Mouse (Mus musculus) lung, embryonic 16.5 days (tissue): ENCODE data around the gene Foxi2. TPM values are rescaled to one million over a fixed set of nuclear protein-coding genes. Genes with fewer than 3 reads are reported as not detected.
A peak's percentile ranks its signal among the peaks of the same experiment; 100 is the strongest.

Source experiments
- ATAC-seq: fragments of 200-750 bp; cut with Nextera tagmentation; 2 replicates; pipeline ENCODE4 v1.8.0; 2017; ENCODE audit warnings: low read depth, mild to moderate bottlenecking, moderate library complexity
- H3K27ac ChIP-seq: fragments of 300-500 bp; sonication (generic); 2 replicates; pipeline ENCODE4 v1.5.1; 2014; ENCODE audit warnings: mild to moderate bottlenecking, control low read depth, low read length
- H3K27me3 ChIP-seq: fragments of 300-500 bp; sonication (generic); 2 replicates; pipeline ENCODE4 v1.6.1; 2014; ENCODE audit warnings: low read depth, low read length, mixed read lengths; ENCODE audit not compliant: control insufficient read depth, insufficient read depth
- H3K36me3 ChIP-seq: fragments of 300-500 bp; sonication (generic); 2 replicates; pipeline ENCODE4 v1.6.1; 2014; ENCODE audit warnings: low read length; ENCODE audit not compliant: control insufficient read depth, insufficient read depth
- H3K4me1 ChIP-seq: fragments of 300-500 bp; sonication (generic); replicated peaks from 2 replicates; pipeline ENCODE4 v1.6.1; 2014; ENCODE audit warnings: low read length, mixed read lengths; ENCODE audit not compliant: control insufficient read depth, insufficient read depth
- H3K4me2 ChIP-seq: fragments of 300-500 bp; sonication (generic); 2 replicates; pipeline ENCODE4 v1.6.1; 2014; ENCODE audit warnings: low read depth, low read length, control low read depth
- H3K4me3 ChIP-seq: fragments of 300-500 bp; sonication (generic); 2 replicates; pipeline ENCODE4 v1.5.1; 2014; ENCODE audit warnings: mild to moderate bottlenecking, low read length, control low read depth
- H3K9ac ChIP-seq: fragments of 300-500 bp; sonication (generic); 2 replicates; pipeline ENCODE4 v1.6.1; 2014; ENCODE audit warnings: low read length, control low read depth
- H3K9me3 ChIP-seq: fragments of 300-500 bp; sonication (generic); 2 replicates; pipeline ENCODE4 v1.6.1; 2016; ENCODE audit warnings: low read length; ENCODE audit not compliant: control insufficient read depth
- WGBS: fragments of 180-500 bp; shearing (Covaris S2); extraction: QIAGEN DNeasy Blood & Tissue Kit; methylation state at CpG from one replicate; pipeline ENCODE4 v1.1.7; 2014; 5-methylcytosine and 5-hydroxymethylcytosine counted together
- polyA plus RNA-seq: library from polyadenylated mRNA; unstranded; fragments of >200 nt; fragmentation: Nextera tagmentation; extraction: Ambion mirVana; gene quantifications from 2 replicates; pipeline ENCODE4 v1.2.1, GENCODE M21; 2015

Foxi2 gene
- not detected in 2 replicates for polyA plus RNA-seq

DNA sequence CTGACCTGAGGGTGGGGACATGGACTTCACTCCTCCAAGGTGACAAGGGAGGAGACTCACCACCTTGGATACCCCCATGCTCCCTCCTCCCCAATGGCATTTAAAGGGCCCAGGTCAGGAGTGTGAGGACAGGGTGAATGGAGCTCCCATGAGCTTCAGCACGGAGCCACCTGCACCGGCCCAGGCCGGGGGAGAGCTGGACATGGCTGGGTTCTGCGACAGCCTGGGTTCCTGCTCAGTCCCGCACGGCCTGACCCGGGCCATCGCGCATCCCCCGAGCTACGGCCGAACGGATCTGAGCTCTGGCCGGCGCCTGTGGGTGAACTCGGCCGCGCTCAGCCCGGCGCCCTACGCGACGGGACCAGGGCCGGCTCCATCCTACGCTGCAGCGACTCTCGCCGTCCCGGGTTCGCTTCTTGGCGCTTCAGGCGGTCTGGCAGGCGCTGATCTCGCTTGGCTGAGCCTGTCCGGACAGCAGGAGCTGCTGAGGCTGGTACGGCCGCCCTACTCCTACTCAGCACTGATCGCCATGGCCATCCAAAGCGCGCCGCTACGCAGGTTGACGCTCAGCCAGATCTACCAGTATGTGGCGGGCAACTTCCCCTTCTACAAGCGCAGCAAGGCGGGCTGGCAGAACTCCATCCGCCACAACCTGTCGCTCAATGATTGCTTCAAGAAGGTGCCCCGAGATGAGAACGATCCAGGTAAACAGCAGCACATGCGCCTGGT, at the start of gene Foxi2:
Gene Foxi2, plus strand, starts transcription at position 72 of the 729 bp plus-strand sequence.
- WGBS: 2% methylated on average over 50 of the region's 51 CpGs
- no peak for ATAC-seq
- Histone ChIP-seq H3K27me3 (peaks cover 39% of the 10 kb centered on the region), H3K9ac (no peak within 1 kb of the TSS), H3K27ac (no peak within 1 kb of the TSS), H3K36me3 (no peaks in the 10 kb centered on the region), H3K4me2 (no peak within 1 kb of the TSS), H3K4me1 (no peaks in the 10 kb centered on the region), H3K9me3 (no peaks in the 10 kb centered on the region), H3K4me3 (0 out of 2 replicates have a peak within 1 kb of the TSS, but pooled peaks have one; percentile 2)

DNA sequence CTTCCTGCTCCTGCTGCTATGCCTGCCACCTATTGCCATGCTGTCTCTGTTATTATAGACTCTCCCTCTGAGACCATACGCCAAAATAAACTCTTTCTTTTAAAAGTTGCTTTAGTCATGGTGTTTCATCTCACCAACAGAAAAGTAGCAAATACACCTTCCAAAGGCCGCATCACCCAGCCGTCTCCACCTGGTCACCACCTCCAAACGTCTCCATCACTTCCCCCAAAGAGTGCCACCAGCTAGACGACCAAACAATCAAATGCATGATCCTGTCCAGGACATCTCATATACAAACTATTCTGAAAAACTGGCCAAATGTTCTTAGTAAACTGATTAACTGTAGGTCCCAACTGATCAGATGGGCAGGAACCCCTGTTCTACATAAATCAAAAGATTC, 45.5 kb upstream of the Foxi2 start:
- Histone ChIP-seq H3K36me3 (no peaks in the 10 kb centered on the region), H3K9ac (no peak overlapping the region), H3K4me3 (no peak overlapping the region), H3K4me2 (no peak overlapping the region), H3K9me3 (no peaks in the 10 kb centered on the region), H3K4me1 (no peaks in the 10 kb centered on the region), H3K27me3 (no peaks in the 10 kb centered on the region), H3K27ac (no peak overlapping the region)
- ATAC-seq: no peak
- WGBS: 84% methylated on average over 5 of the region's 5 CpGs

DNA sequence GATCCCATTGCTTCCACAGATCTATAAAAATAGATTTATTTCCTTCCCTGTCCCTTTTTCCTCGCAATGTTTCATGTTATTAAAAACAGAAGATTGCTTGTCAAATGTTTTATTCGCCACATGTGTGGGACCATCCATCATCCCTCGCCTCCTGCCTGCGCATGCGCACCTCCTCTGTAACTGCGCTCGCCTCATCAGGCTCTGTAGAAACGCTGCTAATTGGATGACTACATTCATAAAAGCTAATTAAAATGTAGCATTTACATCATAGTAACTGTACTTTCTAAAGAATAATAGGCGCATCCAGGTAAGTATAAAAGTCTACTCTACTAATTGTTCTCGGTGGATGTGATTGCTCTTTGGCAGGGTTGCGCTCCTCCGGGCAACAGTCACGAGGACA, 34.1 kb upstream of the Foxi2 start:
- H3K27me3 ChIP-seq: no peaks in the 10 kb centered on the region
- H3K9ac ChIP-seq: no peak overlapping the region
- no peaks in the 10 kb centered on the region for H3K4me1 ChIP-seq
- no peak overlapping the region for H3K4me2 ChIP-seq
- no peak overlapping the region for H3K27ac ChIP-seq
- WGBS: 86% methylated on average over 13 of the region's 13 CpGs
- ATAC-seq: no peak
- H3K4me3 ChIP-seq: no peak overlapping the region
- H3K36me3 ChIP-seq: no peaks in the 10 kb centered on the region
- H3K9me3 ChIP-seq: no peaks in the 10 kb centered on the region

DNA sequence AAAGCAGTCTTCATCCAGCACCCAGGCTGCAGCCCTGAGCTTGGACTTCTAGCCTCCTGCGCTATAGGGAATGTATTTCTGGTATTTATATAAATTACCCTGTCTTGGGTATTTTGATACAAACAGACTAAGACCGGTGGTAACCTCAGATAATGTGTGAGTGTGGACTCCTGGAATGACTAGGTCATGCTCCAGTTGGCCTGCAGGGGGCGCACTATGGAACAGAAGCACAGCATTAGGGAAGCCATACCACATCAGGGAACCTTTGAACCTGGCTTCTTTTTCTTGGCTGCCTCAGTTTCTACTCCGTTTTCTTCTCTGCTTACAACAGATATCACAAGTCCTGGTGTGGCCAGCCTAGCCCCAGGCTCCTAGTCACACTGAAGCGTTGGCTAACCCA, 33.2 kb upstream of the Foxi2 start:
- Histone ChIP-seq H3K4me1 (no peaks in the 10 kb centered on the region), H3K36me3 (no peaks in the 10 kb centered on the region), H3K4me3 (no peak overlapping the region), H3K27me3 (no peaks in the 10 kb centered on the region), H3K4me2 (no peak overlapping the region), H3K27ac (no peak overlapping the region), H3K9ac (no peak overlapping the region), H3K9me3 (no peaks in the 10 kb centered on the region)
- WGBS: 60% methylated on average over 5 of the region's 5 CpGs
- ATAC-seq: no peak

DNA sequence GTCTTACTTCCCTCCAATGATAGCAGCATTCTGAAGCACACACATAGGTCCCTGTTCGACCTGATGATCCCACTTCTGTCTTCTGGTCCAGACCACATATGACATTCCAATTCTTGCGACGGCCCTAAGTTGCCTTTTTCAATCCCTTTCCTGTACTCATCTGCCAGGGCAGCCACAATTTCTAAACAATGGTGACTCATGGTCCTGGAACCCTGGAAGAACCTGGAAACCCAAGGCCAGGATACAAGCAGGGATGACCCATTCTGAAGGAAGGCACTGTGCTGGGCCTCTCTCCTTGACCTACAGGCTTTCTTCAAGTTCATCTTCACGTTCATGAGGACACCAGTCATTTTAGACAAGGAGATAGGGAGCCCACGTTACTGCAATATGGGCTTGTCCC, 31.8 kb upstream of the Foxi2 start:
- Histone ChIP-seq H3K36me3 (no peaks in the 10 kb centered on the region), H3K9me3 (no peaks in the 10 kb centered on the region), H3K27ac (no peak overlapping the region), H3K9ac (no peak overlapping the region), H3K4me1 (no peaks in the 10 kb centered on the region), H3K27me3 (no peaks in the 10 kb centered on the region), H3K4me3 (no peak overlapping the region), H3K4me2 (no peak overlapping the region)
- 82% methylated on average over 5 of the region's 5 CpGs for WGBS
- ATAC-seq: no peak

DNA sequence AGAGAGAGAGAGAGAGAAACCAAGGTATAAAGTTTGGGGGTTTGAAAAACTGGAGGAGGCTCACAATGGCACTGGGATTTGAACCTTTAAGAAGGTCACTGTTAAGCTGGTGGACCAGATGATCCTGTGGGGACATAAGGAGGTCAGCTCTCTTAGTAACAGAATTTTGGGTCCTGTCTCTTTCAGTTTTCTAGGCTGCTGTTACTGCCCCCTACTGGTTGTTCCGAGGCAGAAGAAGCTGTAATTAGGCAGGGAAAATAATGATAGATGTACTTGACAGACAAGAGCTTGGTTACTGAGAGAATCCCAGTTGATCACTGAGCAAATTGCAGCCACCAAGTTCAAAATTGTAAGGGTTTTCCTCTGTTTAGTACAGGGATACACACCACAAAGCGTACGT, 21.1 kb upstream of the Foxi2 start:
- no peak overlapping the region for H3K4me3 ChIP-seq
- no peak for ATAC-seq
- no peak overlapping the region for H3K4me2 ChIP-seq
- no peak overlapping the region for H3K9ac ChIP-seq
- no peaks in the 10 kb centered on the region for H3K4me1 ChIP-seq
- H3K36me3 ChIP-seq: no peaks in the 10 kb centered on the region
- 61% methylated on average over 3 of the region's 3 CpGs for WGBS
- no peaks in the 10 kb centered on the region for H3K9me3 ChIP-seq
- no peak overlapping the region for H3K27ac ChIP-seq
- H3K27me3 ChIP-seq: no peaks in the 10 kb centered on the region; the same call in 1 of the 2 replicates

DNA sequence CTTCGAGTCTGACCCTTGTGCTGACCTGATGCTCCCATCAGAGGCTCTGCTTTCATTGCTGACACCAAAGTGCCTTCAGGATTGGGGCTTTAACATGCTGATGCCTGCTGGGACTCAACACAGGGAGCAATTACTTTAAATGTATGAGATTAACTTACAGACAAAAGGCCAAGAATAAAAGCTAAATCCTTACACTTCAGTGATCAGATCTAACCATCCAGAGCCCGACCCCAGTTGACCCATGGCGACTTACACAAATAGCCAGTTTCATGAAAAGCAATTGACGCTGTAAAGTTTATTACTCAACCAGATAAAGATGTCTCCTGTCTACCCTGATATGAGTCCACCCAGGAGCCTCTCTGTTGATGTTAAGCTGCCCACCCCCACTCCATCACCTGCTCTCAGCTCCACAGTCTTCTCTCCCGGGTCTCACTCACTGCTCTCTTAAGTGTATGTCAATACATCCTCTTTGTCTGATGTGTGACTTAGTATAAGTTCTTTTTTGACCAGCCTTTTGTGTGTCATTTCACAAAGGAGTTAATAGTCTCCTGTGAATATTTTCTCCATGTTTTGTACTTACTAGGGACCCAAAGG, 17.1 kb upstream of the Foxi2 start:
- H3K27me3 ChIP-seq: no peaks in the 10 kb centered on the region; the same call in 1 of the 2 replicates
- no peaks in the 10 kb centered on the region for H3K9me3 ChIP-seq
- no peak for ATAC-seq
- H3K4me3 ChIP-seq: no peak overlapping the region
- H3K4me2 ChIP-seq: no peak overlapping the region
- no peak overlapping the region for H3K27ac ChIP-seq
- H3K36me3 ChIP-seq: no peaks in the 10 kb centered on the region
- H3K9ac ChIP-seq: no peak overlapping the region
- no peaks in the 10 kb centered on the region for H3K4me1 ChIP-seq
- 19% methylated on average over 5 of the region's 5 CpGs for WGBS

DNA sequence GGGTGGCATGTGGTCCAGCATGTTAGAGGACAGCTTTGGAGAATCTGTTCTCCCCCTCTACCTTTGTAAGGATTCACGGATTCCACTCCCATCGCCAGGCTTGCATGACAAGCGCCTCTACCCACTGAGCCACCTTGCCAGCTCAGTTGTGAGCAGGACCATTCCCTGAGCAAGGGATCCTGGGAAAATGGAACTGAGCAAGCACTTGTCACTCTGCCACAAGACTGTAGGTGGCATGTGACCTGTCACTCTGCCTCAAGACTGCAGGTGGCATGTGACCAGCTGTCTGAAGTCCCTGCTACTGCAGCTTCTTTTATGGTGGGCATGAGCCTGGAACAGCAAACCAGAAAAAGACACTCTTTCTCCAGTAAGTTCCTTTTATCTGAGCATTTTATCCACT, 15.7 kb upstream of the Foxi2 start:
- Histone ChIP-seq H3K9me3 (no peaks in the 10 kb centered on the region), H3K27ac (no peak overlapping the region), H3K4me1 (no peaks in the 10 kb centered on the region), H3K36me3 (no peaks in the 10 kb centered on the region), H3K27me3 (no peaks in the 10 kb centered on the region; the same call in 1 of the 2 replicates), H3K4me3 (no peak overlapping the region), H3K4me2 (no peak overlapping the region), H3K9ac (no peak overlapping the region)
- ATAC-seq: no peak
- WGBS: 78% methylated on average over 3 of the region's 3 CpGs

DNA sequence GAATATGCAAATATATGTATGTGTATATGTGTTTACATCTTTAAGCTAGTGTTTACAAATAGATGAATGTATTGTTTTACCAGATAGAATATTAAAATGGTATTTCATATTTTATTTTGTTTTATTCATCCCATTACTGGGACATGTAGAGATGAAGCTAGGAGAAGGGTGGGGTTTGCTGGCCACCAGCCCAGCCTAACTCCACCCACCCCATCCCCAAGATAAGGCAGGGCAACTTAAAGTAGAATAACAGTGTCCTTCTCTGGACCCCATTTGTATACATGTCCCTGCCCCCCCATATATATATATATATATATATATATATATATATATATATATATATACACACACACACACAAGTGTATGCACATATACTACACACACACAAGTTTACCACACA, 14.9 kb upstream of the Foxi2 start:
- Histone ChIP-seq H3K4me3 (no peak overlapping the region), H3K27me3 (no peaks in the 10 kb centered on the region; the same call in 1 of the 2 replicates), H3K4me2 (no peak overlapping the region), H3K4me1 (no peaks in the 10 kb centered on the region), H3K9me3 (no peaks in the 10 kb centered on the region), H3K9ac (no peak overlapping the region), H3K27ac (no peak overlapping the region), H3K36me3 (no peaks in the 10 kb centered on the region)
- no peak for ATAC-seq
